Mouse (Mus musculus): ENCODE results near the gene Aplf.
A peak's percentile ranks its signal among the peaks of the same experiment; 100 is the strongest.
"Not testable (repeated sequence)": the region's sequence is repeated elsewhere in the genome, so short reads cannot be mapped to it uniquely, and the experiment has no call there.

Aplf gene

DNA sequence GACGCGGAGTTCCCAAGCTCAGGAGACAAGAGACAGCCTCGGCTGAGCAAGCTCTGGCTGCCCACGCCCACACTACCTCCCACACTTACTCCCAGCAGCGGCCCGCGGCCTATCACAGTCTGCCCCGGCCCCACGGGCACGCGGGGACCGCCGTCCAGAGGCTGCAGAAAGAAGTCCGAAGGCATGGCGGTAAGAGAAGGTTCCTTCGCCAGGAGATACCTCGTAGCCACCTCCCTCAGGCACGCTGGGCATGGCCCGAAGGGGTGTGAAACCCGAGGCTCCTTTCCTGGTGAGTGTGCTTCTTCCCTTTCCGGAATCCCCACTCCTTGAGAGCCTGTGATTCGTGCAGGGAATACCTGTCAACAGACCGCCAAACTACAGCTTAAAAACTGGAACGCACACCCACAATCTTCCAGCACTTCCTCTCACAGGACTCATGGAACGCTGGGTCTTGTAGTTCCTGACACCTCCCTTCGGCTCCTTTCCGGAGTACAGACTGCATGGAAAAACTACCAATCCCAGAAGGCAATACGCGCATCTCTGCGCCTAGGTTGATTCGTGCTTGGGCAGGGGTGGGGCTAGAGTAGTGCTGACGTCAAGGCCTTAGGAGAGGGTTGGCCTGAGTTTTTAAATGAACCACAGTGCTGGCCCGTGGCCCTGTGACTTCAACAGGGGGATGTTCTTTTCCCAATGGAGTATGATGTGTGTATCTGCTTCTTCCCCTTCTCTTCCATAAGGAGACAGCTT lies at the start of gene Aplf:
TSS of gene Aplf (minus strand) at position 423 of the 747 bp plus-strand sequence.
- DNase-seq (ENCODE audit: low spot score) = peak; percentile 88

DNA sequence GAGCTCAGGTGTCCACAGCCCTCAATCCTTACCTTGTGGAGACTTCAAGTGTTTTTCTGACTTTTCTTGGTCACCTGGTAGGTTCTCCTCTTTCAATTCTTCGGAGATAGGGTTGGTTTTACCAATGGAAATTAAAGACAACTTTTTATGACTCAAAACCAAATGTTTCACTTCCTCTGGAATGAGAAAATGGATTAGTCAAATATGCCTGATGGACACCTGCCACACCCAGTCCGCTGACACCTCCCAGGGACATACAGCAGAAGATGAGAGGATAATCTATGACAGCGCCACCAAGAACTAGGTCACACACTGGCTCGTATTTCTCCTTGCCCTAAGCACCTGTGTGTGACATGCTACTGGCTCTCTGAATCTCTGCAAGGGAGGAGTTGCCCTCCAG lies 42.1 kb upstream of the Aplf start:
- DNase-seq (ENCODE audit: low spot score) = no peak

DNA sequence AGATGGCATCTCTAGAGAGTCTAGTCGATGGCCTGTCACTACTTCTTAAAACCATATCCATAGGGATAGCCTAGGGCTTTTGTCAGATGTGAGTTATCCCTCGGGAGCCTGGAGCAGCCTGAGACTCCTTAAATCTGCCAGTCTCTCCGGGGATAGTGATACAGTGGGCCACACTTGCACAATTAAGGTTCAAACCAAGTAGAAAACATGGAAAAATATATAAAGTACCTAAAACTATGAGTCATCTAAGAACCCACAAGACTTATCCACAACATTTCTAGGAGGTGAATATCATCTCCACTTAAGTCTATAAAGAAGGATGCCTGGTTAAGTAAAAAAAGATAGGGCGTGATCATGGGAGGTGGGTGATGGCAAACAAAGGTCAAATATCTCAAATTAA lies 40.3 kb upstream of the Aplf start:
- no peak for DNase-seq (ENCODE audit: low spot score)

DNA sequence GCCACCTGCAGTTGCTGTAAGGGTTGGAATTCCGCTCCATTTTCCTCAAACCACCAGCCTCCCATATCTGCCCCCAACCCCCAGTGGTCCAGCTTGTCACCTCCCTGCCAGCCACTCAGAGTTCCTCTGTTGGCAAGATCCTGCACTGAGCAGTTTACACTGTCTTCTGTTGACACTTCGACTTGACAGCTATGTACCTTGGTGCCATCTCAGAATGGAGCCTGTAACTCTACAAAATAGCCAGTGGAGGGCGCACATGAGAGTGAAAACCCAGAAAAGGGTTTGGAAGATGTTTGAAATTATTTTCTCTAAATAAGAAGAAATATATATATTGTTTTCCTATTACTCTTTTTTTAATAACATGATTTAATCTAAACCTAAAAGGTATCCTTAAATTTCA lies 34.3 kb upstream of the Aplf start:
- DNase-seq (ENCODE audit: low spot score) = no peak

DNA sequence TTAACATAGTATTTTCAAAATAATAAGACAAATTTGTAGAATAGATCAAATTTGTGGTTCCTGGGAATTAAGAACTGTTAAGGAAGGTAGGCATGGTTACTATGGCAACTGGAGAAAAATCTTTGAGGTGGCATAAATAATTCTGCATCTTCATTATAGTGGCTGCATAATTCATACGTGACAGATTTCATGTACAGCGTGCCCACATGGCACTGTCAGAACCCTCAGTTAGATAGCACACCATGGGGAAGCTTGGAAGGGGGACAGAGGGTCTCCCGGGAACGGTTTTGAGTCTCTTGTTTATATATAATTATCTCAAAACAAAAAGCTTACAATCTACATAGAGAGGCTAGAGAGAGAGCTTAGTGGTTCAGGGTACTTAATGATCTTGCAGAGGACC lies 24.6 kb upstream of the Aplf start:
- no peak for DNase-seq (ENCODE audit: low spot score)

DNA sequence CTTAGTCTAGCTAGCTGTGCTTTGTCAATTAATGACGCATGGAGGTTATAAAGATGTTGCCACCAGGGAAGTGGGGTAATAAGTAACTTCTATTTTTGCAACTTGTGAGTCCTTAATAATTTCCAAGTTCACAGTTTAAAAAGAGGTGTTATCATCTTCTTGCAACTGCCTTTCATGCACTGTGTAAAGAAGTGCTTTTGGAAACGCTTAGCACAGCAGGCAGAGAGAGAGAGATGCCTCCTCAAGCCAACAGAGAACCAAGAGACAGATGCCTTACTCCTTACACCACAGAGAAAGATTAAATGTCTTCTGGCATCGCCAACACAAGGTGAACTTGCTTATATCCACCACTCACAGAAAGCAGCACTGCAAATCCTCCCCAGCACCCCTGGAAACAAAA lies 24.0 kb upstream of the Aplf start:
- no peak for DNase-seq (ENCODE audit: low spot score)

DNA sequence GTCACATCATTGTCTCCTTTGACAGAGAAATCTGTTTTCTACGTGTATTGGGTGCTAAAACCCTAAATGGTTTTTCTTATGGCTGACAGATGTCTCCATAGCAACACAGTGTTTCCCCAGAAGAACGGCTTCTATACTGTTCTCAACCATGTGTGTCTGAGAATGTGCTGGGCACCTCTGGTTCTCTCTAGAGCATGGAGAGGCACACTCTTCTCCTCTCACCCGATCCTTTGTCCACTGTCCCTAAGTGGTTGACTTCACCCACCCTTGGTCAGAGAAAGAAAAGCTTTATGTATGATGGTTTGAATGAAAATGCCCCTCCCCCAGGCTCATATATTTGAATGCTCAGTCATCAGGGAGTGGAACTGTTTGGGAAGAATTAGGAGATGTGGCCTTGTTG lies 8.4 kb upstream of the Aplf start:
- no peak for DNase-seq (ENCODE audit: low spot score)

DNA sequence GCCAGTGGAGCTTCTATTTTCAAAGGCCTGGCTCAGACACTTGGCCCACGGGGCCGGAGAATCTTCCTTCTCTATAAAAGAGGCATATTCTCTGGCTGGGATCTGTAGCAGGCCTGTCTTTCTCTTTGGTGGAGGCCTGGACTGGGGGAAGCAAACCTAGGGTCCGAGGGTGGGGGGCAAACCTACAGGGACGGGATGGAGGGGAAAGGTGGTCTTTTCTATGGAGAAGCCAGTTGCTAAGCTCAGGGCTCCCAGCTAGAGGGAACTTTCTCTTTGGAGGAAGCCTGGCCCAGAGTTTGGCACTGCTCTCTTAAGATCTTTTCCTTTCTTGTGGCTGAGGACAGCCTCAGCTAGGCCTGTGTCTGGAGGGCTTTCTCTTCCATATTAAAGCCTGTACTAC lies 668 bp upstream of the Aplf start:
- no peak for DNase-seq (ENCODE audit: low spot score)

DNA sequence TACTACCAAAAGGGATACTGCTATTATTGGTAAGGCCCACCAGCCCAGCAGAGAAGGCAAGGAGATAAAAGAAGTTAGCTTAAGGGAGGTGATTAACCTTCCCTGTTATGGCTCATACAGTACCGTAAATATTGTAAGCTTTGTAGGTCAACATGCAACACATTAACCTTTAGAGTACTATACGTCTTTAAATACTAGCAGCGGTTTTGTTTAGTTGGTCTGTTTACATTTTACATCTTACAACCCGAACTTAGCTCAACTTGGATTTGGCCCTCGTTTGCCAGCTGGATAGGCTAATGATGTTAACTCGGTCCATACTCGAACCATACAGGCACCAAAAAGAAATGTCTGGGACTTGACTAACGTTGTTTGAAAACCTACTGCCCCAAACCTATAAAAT lies 640 bp downstream of the Aplf start:
- DNase-seq (ENCODE audit: low spot score) = no peak

DNA sequence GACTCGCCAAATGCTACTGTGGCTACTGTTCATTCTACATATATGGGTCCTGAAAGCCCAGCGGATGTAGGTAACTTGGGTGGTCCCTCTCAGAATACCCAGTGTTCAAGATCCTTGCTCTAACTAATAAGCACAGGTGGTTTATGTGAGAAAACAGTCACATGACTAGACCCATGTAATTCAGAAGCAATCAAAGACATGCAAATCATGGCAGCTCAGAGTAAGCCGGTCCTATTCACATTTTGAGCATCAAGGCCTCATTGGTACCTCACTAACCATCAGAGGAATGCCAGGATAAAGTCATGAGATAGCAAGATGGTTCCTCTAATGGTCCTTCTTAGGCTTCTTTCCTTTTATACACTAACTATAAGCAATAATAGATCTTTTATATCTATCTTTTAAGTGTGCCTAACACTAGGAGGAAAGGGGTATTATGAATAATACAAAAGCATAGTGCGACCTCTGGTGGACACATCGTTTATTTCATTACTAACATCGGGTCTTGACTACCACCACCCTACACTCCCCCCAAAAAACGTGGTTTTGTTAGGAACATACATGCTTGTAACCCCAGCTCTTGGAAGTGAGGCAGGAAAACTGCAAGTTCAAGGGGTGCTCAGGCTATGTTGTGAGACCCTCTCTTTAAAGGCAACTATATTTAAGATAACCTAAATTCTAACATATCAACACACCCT lies 2.0 kb downstream of the Aplf start:
- DNase-seq (ENCODE audit: low spot score) = peak; percentile 58

DNA sequence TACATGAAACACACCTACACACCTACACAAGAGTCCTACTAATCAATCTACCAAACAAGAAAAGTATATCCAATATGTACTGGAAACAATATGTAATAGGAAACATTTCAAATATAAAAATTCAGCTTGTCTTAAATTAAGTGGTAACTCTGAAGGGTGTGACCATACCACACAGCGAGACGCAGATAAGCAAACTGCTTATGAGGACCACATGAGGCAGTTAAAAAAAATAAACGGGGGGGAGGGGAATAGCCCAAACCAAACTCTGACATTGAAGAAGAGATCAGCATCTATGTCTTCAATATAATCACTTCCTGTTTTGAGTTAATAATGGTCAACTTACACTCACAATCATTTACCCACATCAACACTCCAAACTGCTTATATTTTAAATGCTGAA lies 3.3 kb downstream of the Aplf start:
- DNase-seq (ENCODE audit: low spot score) = no peak

DNA sequence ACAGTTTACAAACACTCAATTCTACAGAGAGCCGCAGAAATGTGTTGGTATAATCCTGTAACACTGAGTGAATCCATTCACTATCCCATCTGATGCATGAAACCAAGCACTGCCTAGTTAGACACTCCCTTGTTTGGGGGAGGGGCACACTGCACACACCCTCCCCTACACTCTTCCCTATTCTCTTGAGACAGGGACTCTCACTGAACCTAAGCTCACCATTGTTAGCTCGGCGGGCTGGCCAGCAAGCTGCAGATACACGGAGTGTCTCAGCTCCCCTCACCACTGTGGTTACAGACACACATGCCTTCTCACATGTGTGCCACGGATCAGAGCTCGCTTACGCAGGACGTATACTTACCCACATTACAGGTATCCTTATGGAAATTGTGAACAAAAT lies 4.2 kb downstream of the Aplf start:
- no peak for DNase-seq (ENCODE audit: low spot score)

DNA sequence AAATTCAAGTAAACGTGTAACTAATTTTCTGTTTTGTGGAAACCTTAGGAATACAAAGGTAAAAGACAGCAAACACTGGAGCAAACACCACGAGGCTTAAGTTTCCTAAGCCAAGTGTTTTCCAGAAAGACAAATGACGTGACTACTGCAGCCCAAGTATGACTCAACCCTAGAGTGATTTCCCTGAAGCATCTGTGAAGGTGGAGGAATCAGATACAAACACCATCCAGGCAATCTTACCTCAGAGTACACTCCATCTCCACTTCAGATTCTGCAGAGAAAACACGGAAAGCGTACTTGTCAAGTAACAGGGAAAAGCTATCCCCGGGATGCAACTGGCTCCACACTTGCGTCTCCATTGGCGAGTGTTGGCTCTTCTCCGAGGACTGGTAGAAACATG lies 8.5 kb downstream of the Aplf start:
- DNase-seq (ENCODE audit: low spot score) = no peak

DNA sequence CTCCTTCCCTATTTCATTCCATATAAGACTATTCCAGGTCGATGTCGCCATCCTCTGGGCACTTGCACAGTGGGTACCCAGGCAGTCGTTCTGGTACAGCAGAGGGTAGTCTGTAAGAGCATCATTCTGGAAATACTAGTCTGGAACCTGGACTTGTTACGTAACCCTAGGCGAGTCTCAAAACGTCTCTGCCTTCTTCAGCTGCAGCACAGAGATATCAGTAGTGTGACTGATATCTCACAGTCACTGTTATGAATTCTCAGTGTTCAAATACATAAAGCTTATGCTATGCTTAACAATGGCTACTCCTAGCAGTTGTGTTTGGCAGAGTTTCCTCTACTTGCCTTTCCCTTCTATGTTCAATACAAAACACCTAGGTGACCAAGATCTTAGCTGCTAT lies 9.8 kb downstream of the Aplf start:
- no peak for DNase-seq (ENCODE audit: low spot score)

DNA sequence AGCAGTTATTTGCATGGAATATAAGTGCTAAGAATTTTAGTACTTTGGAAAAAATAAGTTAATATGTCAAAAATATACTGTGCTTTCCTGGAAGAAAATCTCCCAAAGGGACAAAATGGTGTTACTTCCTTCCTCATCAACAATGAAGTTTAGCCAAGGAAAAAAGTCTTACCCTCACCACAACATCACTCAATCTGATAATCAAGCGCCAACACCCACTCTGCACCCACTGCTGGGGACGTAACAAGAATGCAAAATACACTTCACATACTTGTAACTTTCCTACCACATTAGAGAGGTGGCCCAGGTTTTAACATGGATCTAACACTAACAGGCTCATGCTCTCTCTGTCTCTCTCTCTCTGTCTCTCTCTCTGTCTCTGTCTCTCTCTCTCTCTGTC lies 10.3 kb downstream of the Aplf start:
- no peak for DNase-seq (ENCODE audit: low spot score)

DNA sequence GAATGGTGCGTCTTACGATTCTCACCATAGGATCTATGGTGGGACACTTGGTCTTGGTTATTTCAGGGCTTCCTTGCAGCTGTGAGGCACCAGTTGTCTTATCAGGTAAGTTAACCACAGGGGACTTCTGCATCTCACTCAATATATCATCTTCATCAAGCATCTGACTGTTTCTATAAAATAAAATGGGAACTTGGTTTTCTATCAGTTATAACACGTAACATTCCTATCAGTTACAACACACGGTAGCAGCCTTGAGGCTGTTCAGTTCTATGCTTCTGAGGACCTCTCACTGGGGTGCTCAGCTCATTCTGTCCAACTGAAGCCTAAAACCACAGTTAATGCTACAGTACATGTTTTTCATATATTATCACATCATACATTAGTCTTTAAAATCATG lies 13.2 kb downstream of the Aplf start:
- DNase-seq (ENCODE audit: low spot score) = no peak

DNA sequence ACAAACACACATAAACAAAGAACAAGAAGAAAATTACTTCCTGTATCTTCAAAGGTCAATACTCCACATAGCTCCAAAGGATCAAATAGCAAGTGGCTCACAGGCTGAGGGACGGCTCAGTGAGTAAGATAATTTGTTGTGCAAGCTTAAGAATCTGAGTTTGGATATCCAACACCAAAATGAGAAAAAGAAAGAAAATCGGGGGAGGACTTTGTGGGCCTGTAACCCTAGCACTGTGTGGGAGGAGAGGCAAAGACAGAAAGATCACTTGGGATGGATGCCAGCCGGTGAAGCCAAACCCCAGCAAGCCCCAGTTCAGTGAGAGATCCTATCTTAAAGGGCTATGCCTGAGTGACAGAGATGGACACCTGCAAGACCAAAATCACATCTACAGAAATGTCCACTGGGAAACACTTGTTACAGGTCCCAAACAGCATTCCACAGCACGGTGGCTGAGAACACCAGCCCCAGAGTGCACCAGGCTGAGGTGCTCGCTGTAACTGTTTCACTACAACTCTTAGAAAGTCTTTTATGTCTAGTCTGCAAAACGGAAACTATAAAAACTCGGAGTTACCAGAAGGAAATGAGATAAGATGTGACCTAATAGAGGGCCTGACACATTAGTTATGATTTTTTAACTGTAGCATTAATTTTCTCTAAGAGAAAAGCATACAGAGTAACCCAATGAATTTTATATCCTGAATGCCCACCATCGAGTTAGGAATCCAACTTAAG lies 17.9 kb downstream of the Aplf start:
- DNase-seq (ENCODE audit: low spot score) = no peak

DNA sequence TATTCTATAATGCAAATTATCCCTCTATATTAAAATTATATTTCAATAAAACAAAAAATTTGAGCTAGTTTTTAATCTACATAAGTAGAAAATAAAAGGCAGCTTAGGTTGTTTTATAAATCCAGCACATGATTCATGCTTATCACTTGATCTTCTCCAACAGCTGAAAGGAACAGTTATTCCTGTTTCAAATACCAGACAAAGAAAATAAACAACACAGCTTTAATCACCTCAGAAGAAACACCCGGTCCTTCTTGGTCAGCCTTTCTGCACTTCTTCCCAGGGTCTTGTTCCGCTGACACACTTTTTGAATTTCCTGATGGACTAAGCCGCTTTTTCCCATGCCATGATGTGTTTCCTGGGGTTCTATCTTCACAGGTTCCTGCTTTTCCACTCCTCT lies 18.5 kb downstream of the Aplf start:
- DNase-seq (ENCODE audit: low spot score) = no peak

DNA sequence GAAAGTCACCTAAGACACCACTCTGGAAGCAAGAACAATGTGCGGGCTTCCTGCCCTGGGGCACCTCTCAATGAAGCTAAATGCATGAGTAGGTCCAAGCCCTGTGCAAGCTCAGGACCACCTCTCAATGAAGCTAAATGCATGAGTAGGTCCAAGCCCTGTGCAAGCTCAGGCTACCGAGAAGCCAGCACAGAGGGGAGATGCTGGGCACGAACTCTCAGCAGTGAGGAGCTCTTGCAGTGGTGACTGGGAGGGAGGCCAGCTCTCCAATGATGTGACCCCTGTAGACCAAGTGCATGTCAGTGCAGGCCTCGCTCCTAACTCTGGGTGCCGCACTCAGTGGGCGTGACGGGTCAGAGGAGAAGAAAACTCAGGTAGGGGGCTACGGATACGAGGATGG lies 19.3 kb downstream of the Aplf start:
- no peak for DNase-seq (ENCODE audit: low spot score)

DNA sequence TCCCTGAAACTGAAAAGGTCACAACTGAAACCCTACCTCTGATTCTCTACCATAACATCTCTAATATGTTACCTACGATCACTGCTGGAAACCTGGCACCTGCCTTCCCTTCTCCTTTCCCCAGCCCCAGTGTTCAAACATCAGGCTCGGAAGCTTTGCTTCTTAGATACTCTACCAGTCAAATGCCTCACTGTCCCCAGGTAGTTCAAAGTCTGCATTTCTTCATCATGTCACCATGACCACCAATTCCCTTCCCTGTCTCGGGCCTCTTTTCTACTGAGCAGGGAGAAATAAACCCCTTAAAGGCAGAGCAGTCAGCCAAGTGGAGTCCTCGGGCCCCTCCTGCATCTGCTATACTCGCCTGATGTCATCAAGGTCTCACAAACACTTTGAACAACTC lies 20.2 kb downstream of the Aplf start:
- no peak for DNase-seq (ENCODE audit: low spot score)

DNA sequence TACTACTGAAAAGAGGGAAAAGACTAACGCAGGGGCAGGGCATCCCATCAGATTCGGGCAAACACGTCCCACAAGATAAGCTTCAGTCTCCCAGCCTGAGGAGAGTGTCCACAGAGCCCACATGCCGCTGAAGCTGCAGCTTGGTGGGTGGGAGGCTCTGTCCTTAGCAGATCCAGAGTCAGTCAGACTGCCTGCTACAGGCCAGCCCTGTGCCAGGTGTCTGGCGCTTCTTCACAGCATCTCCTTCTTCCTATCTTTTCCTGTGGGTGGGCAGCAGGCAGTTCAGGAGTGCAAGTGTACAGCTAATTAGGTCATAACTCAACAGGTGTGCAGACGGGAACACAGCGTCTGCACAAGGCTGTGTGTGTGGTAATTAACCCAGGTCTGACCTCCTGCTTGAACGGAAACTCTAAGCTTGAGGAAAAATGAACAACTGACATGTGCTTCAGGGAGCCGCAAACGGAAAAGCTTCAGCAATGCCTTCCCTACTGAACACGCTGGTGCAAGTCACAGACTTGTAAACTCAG lies 33.8 kb downstream of the Aplf start:
- no peak for DNase-seq (ENCODE audit: low spot score)

DNA sequence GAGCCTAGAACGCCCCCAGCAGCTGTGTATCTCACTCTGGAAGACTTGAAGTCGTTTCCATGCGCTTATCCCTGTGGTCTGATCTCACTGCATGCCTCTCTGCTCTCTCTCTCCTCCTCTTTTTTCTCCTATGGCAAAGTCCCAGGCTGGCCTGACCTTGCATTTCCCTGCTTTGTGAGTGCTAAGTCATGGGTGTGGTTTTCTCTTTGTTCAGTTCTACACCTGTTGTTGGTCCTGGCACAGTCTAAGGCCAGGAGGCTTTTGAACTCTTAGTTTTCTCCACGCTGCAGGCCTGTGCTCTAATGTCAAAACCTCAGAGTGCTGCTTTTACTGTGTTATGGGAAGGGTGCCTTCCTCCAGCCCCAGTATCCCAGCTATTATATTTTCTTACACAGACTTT lies 39.8 kb downstream of the Aplf start:
- DNase-seq (ENCODE audit: low spot score) = no peak

DNA sequence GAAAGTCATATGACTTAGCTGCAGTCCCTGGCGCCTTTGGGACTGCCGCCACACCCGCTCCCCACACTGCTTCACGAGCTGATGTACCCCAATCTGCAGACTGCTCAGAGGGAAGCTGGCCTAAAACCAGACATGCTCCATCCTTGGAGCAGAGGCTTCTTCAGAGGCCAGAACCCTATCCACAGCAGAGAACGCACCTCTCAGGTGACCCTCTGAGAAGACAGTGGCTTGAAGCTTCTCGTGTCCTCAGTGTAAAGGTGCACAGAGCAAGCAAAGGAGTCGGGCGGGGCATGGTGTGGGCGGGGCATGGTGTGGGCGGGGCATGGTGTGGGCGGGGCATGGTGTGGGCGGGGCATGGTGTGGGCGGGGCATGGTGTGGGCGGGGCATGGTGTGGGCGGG lies 43.1 kb downstream of the Aplf start:
- not testable (repeated sequence) for DNase-seq (ENCODE audit: low spot score)

Measured in urinary bladder, postnatal 14 days (tissue).